Mouse (Mus musculus) megakaryocyte, adult 5-6 weeks (primary cell): ENCODE data around the gene Wdfy2. TPM values are rescaled to one million over a fixed set of nuclear protein-coding genes. Genes with fewer than 3 reads are reported as not detected.

ENCODE experiments used
- ATAC-seq: 2 replicates; pipeline ENCODE4 v1.8.0; 2016; ENCODE audit warnings: mild to moderate bottlenecking, inconsistent platforms; ENCODE audit not compliant: poor library complexity, severe bottlenecking
- total RNA-seq, 2 experiments: library from RNA; stranded (forward) in 1 of 2; stranded (reverse) in 1 of 2; fragments of 153-499, 151-499 nt in 1 of 2; fragments of 221-1000, 200-1000 nt in 1 of 2; gene quantifications; 2 replicates each; pipeline versions ENCODE4 v1.2.3 to v1.2.4; 2015 to 2017

Wdfy2 gene
- total RNA-seq, 2 experiments from 2014 or later, result 35.4 to 45.7 TPM

DNA sequence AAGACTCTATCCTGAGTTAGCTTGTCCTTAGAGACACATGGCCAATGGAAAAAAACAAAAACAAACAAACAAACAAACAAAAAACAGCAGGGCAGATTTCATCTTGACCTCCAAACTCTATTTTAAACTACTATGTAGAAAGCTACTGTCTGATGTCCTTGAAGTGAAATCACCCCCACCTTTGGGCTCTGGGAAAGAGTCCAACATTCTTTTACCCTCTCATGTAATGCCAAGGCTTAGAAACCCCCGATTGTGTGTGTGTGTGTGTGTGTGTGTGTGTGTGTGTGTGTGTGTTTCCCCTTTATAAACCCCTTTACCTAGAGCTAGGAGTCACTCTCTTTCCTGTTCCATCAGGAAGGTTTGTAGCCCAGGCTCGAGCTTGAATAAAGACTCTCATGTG lies 165.1 kb downstream of the Wdfy2 start:
- ATAC-seq, result no peak

Other genes with a start within 250 kb of the Wdfy2 start
- not detected in 2 replicates for gene Serpine3, start 174.0 kb upstream of the Wdfy2 start, total RNA-seq (2015)
- gene Serpine3, start 174.0 kb upstream of the Wdfy2 start, total RNA-seq (2017), result not detected in 2 replicates
- 37.5 and 53.5 TPM in 2 replicates for gene Ints6, start 76.5 kb upstream of the Wdfy2 start, total RNA-seq (2015)
- gene Ints6, start 76.5 kb upstream of the Wdfy2 start, total RNA-seq (2017), result 44.8 and 52.9 TPM in 2 replicates
- not detected in 2 replicates for gene Defb48, start 146.8 kb downstream of the Wdfy2 start, total RNA-seq (2015)
- not detected in 2 replicates for gene Defb48, start 146.8 kb downstream of the Wdfy2 start, total RNA-seq (2017)
- gene Defb47, start 160.4 kb downstream of the Wdfy2 start, total RNA-seq (2015), result not detected in 2 replicates
- not detected in 2 replicates for gene Defb47, start 160.4 kb downstream of the Wdfy2 start, total RNA-seq (2017)
- not detected in 2 replicates for gene Defb43, start 174.1 kb downstream of the Wdfy2 start, total RNA-seq (2015)
- gene Defb43, start 174.1 kb downstream of the Wdfy2 start, total RNA-seq (2017), result not detected in 2 replicates
- not detected in 2 replicates for gene Defb42, start 209.3 kb downstream of the Wdfy2 start, total RNA-seq (2015)
- not detected in 2 replicates for gene Defb42, start 209.3 kb downstream of the Wdfy2 start, total RNA-seq (2017)
- gene Defb30, start 212.3 kb downstream of the Wdfy2 start, total RNA-seq (2015), result not detected in 2 replicates
- not detected in 2 replicates for gene Defb30, start 212.3 kb downstream of the Wdfy2 start, total RNA-seq (2017)